Mouse (Mus musculus) spleen, adult 2 months (tissue): Measurements from ENCODE around the gene Fam43b.

Source experiments
- CTCF ChIP-seq: fragments of 200-500 bp; IDR thresholded peaks from 2 replicates; pipeline ENCODE4 v1.5.1; 2011; ENCODE audit warnings: mild to moderate bottlenecking, inconsistent platforms; ENCODE audit not compliant: insufficient read depth, insufficient read length, insufficient replicate concordance; ENCODE audit errors: extremely low read depth
- POLR2A ChIP-seq: fragments of 200-500 bp; IDR thresholded peaks from 2 replicates; pipeline ENCODE4 v1.6.1; 2011; ENCODE audit warnings: low read depth, low read length, inconsistent platforms

- TF ChIP-seq CTCF: no peak
- no peak for TF ChIP-seq POLR2A
Measured at GRCm38 (mm10) chr4:138396711-138397110, 383 bp upstream of the Fam43b start.
